Mouse (Mus musculus): ENCODE data around the gene Cartpt. TPM values are rescaled to one million over a fixed set of nuclear protein-coding genes. Genes with fewer than 3 reads are reported as not detected.
"Not testable (repeated sequence)": the region's sequence is repeated elsewhere in the genome, so short reads cannot be mapped to it uniquely, and the experiment has no call there.

The Cartpt gene
- total RNA-seq, 2 experiments from 2014 or later: not detected

DNA sequence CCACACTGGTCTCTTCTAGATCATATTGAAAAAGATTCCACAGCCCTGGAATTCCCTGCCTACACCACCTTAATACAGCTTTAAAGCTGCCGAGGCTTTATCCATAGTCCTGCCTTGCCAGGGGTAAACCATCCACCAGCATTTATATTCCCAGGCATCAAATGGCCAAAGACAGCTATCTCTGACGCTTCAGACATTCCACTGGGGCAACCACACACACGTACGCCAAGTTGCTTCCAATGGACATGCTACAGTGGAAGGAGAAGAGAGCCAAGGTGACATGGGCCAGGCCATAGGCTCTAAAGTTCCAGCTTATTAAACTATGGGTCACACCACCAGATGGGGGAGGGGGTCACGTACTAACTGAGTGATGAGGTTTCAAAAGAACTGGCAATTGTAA, 45.7 kb downstream of the Cartpt start:
- no peak for DNase-seq

GRCm38 (mm10) chr13:99853131-99853530, 47.8 kb downstream of the Cartpt start:
- no peak for DNase-seq

DNA sequence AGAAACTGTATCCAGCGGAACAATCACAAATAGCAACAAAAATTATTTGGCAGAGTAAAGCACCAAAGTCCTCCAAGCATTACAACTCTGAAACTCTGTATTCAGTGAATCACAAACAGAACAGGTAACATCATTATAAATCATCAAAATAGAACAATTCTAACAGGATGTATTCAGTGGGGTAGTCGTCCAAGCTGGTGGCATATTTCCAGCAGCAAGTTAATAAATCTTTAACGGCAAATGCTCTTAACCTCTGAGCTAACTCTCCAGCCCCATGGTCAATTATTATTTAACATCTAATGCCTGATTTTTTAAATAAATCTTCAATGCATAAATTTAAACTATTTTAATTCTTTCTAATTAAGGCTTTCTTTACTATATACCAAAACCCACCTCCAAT, 48.5 kb downstream of the Cartpt start:
- DNase-seq: not testable (repeated sequence)

DNA sequence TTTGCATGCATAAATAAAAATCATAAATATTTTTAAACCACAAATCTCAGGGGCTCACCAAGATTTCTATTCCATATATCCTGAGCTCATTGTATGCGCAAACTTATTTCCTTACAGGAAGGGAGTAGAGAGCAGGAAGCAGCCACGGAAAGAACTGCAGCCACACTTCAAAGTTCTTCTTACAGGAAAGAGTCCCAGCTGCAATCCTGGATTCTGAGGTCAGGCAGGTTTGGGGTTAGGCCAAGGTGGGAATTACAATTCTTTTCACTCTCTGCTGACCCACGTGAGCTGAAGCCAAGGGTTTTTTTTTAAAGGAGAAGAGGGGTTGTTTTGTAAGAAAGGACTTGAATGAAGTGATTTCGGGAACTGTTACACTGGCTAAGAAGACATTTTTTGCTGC, 49.9 kb downstream of the Cartpt start:
- no peak for DNase-seq

DNA sequence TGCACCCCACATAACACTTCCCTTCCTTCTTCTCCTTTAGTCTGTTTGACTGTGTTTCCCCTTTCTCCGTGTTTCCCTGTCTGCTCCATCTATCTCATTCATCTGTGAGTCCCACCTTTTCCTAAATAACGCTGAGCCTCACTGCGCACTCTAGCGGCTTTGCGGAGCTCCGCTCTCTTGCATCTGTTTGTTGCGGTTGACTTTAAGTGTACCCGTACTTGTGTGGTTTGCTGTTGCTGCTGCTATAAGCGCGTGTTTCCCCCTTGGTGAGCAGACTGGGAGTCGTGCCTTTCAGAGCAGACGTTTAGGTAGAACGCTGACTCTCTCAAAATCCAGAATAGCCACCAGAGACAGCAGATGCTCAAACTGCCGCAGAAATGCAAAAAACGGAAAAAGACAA, 51.3 kb downstream of the Cartpt start:
- peak; percentile 12 for DNase-seq

Other genes starting within 250 kb of the Cartpt start
- gene Mccc2, start 114.5 kb upstream of the Cartpt start, total RNA-seq (2021): 10 to 100 TPM; 30.5 to 31.5 TPM
- 10 to 100 TPM; 10.9 to 19.6 TPM for gene Bdp1, start 203.0 kb upstream of the Cartpt start, total RNA-seq (2021)
- 10 to 100 TPM; 25.0 to 27.1 TPM for gene Serf1, start 206.9 kb upstream of the Cartpt start, total RNA-seq (2021)
- gene Smn1, start 223.8 kb upstream of the Cartpt start, total RNA-seq (2021): 10 to 100 TPM; 20.5 to 26.2 TPM